Mouse (Mus musculus): Measurements from ENCODE around the gene Foxp4.

DNA sequence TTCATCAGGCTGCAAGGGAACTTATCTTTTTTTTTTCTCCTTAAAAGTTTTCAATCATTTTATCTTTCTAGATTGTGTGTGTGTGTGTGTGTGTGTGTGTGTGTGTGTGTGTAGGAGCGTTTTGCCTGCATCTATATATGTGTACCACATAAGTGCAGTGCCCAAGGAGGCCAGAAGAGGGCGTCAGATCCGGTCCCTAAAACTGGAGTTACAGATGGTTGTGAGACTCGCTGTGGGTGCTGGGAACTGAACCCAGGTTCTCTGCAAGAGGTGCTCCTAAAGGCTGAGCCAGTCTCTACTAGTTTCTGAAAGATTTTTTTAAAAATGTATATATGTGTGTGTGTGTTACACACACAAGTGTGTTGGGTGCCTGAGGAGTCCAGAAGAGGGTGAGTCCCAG, 5.0 kb upstream of the Foxp4 start:
- no peak for TF ChIP-seq CTCF (IDR thresholded peaks at IDR 0.05; ENCODE audit: borderline replicate concordance, insufficient read depth, low read depth, low read length)
- no peak for TF ChIP-seq POLR2A (IDR thresholded peaks at IDR 0.05; ENCODE audit: borderline replicate concordance, insufficient read depth, low read length)
